Mouse (Mus musculus) myocyte (in vitro differentiated cells): Measurements from ENCODE around the gene Cfap74.

Experiments
- CEBPB ChIP-seq: IDR thresholded peaks from 2 replicates; pipeline ENCODE4 v1.6.1; 2011; ENCODE audit warnings: mild to moderate bottlenecking, moderate library complexity; ENCODE audit not compliant: poor library complexity, insufficient read depth, severe bottlenecking
- E2F4 ChIP-seq: IDR thresholded peaks from one replicate; pipeline ENCODE4 v1.6.1; 2011; ENCODE audit warnings: mild to moderate bottlenecking, control low read depth, moderate library complexity; ENCODE audit not compliant: insufficient read depth
- MAX ChIP-seq: IDR thresholded peaks from one replicate; pipeline ENCODE4 v1.6.1; 2011; ENCODE audit warnings: low read depth, mild to moderate bottlenecking, control low read depth
- MYOD1 ChIP-seq, 3 experiments: IDR thresholded peaks; one replicate each; pipeline ENCODE4 v1.6.1; 2011; ENCODE audit warnings: control low read depth in 2 of 3, low read depth in 2 of 3, mild to moderate bottlenecking in 2 of 3, moderate library complexity in 1 of 3; ENCODE audit not compliant: insufficient read length in 2 of 3, control insufficient read depth in 1 of 3
- MYOG ChIP-seq, 3 experiments: IDR thresholded peaks; one replicate each; pipeline ENCODE4 v1.6.1; 2011; ENCODE audit warnings: control low read depth in 2 of 3, low read depth in 2 of 3, mild to moderate bottlenecking in 2 of 3; ENCODE audit not compliant: insufficient read length in 2 of 3, control insufficient read depth in 1 of 3, insufficient read depth in 1 of 3
- POLR2A ChIP-seq: IDR thresholded peaks from one replicate; pipeline ENCODE4 v1.6.1; 2011; ENCODE audit warnings: low read depth, mild to moderate bottlenecking, control low read depth, moderate library complexity; ENCODE audit not compliant: insufficient read length
- POLR2AphosphoS2 ChIP-seq: IDR thresholded peaks from one replicate; pipeline ENCODE4 v1.6.1; 2011; ENCODE audit warnings: low read depth, control low read depth; ENCODE audit not compliant: insufficient read length
- REST ChIP-seq: IDR thresholded peaks from one replicate; pipeline ENCODE4 v1.6.1; 2011; ENCODE audit warnings: mild to moderate bottlenecking, control low read depth, moderate library complexity; ENCODE audit not compliant: insufficient read depth, insufficient read length
- TCF12 ChIP-seq: IDR thresholded peaks from one replicate; pipeline ENCODE4 v1.6.1; 2011; ENCODE audit warnings: mild to moderate bottlenecking, control low read depth; ENCODE audit not compliant: poor library complexity, insufficient read depth, severe bottlenecking
- USF1 ChIP-seq: IDR thresholded peaks from one replicate; pipeline ENCODE4 v1.6.1; 2011; ENCODE audit warnings: low read depth, mild to moderate bottlenecking, control low read depth, moderate library complexity

DNA sequence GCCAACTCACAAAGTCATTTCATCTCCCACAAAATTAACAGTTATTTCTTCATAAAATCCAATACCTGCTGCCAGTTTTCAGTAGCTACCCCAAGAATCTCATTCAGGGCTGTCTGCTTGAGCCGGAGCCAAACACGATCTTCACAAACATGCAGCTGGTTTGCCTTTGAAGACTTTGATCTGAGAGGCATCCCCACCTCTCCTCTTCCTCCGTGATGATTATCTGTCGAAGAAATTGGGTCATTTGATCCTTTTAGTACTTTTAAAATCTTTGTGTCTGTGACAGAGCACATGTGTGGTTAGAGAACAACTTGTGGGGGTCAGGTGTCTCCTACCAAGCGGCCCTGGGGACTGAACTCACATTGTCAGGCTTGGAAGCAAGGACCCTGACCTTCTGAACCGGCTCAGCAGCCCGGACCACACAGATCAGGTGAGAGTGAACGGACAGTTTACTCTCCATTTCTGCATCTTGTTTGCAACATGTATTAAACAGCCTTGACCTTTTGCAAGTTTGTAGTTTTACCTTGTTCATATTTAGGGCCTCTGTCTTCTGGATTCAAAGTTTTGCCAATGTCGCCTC, 5.8 kb downstream of the Cfap74 start:
- TF ChIP-seq POLR2A (no peak), USF1 (no peak), MAX (no peak), CEBPB (no peak), E2F4 (no peak), POLR2AphosphoS2 (no peak), TCF12 (no peak), REST (no peak), MYOG (IDR thresholded peaks at IDR 0.05; ENCODE audit: control insufficient read depth in 1 of 3, insufficient read depth in 1 of 3, insufficient read length in 2 of 3, low read depth in 2 of 3) (no peak), MYOD1 (IDR thresholded peaks at IDR 0.05; ENCODE audit: control insufficient read depth in 1 of 3, insufficient read length in 2 of 3, low read depth in 2 of 3) (no peak)
